Mouse (Mus musculus) C2C12 (cell line): Measurements from ENCODE around the gene Cdan1. TPM values are rescaled to one million over a fixed set of nuclear protein-coding genes. Genes with fewer than 3 reads are reported as not detected.
A peak's percentile ranks its signal among the peaks of the same experiment; 100 is the strongest.

ENCODE experiments used
- H3K27me3 ChIP-seq: one replicate; pipeline ENCODE4 v1.6.1; 2011; ENCODE audit not compliant: control insufficient read depth, insufficient read depth, insufficient read length
- H3K36me3 ChIP-seq: one replicate; pipeline ENCODE4 v1.6.1; 2011; ENCODE audit not compliant: control insufficient read depth, insufficient read depth
- H3K4me3 ChIP-seq: one replicate; pipeline ENCODE4 v1.5.1; 2011; ENCODE audit warnings: mild to moderate bottlenecking, control low read depth; ENCODE audit not compliant: poor library complexity, insufficient read depth, severe bottlenecking
- H3K79me2 ChIP-seq: one replicate; pipeline ENCODE4 v1.6.1; 2011; ENCODE audit not compliant: control insufficient read depth, insufficient read depth
- H3K79me3 ChIP-seq: one replicate; pipeline ENCODE4 v1.6.1; 2011; ENCODE audit warnings: low read depth, control low read depth
- H3ac ChIP-seq: one replicate; pipeline ENCODE3; 2011; ENCODE audit warnings: low read depth; ENCODE audit not compliant: control insufficient read depth, insufficient read length
- CEBPB ChIP-seq: IDR thresholded peaks from one replicate; pipeline ENCODE4 v1.6.1; 2011; ENCODE audit warnings: low read depth, mild to moderate bottlenecking, control low read depth, moderate library complexity
- CTCF ChIP-seq: IDR thresholded peaks from one replicate; pipeline ENCODE4 v1.5.1; 2011; ENCODE audit not compliant: control insufficient read depth, insufficient read depth, insufficient read length
- FOSL1 ChIP-seq: IDR thresholded peaks from one replicate; pipeline ENCODE4 v1.8.0; 2011; ENCODE audit warnings: mild to moderate bottlenecking, low read length; ENCODE audit not compliant: poor library complexity, insufficient read depth, severe bottlenecking
- MAX ChIP-seq: IDR thresholded peaks from one replicate; pipeline ENCODE4 v1.6.1; 2011; ENCODE audit warnings: mild to moderate bottlenecking, control low read depth
- MYOD1 ChIP-seq: IDR thresholded peaks from one replicate; pipeline ENCODE4 v1.6.1; 2011; ENCODE audit warnings: low read depth; ENCODE audit not compliant: control insufficient read depth, insufficient read length
- MYOG ChIP-seq: IDR thresholded peaks from one replicate; pipeline ENCODE4 v1.6.1; 2011; ENCODE audit not compliant: control insufficient read depth, insufficient read length; ENCODE audit errors: extremely low read depth
- USF1 ChIP-seq: IDR thresholded peaks from one replicate; pipeline ENCODE4 v1.6.1; 2011; ENCODE audit warnings: low read depth, mild to moderate bottlenecking, control low read depth, moderate library complexity
- polyA plus RNA-seq: library from polyadenylated mRNA; unstranded; fragments of >200 nt; fragmentation: generic; extraction: Trizol; gene quantifications from one replicate; pipeline ENCODE4 v1.2.1, GENCODE M21; 2012; ENCODE audit warnings: missing spikeins

Cdan1 gene
- polyA plus RNA-seq, 1 experiment = 6.5 TPM

GRCm38 (mm10) chr2:120731877-120732530 is 117.9 kb downstream of the Cdan1 start:
- Histone ChIP-seq H3K79me2 (peaks cover 37% of the 10 kb centered on the region), H3K4me3 (peak overlapping the region; percentile 78), H3K27me3 (no peaks in the 10 kb centered on the region), H3K79me3 (peaks cover 13% of the 10 kb centered on the region), H3K36me3 (peaks cover 26% of the 10 kb centered on the region), H3ac (peak overlapping the region; percentile 50)
- TF ChIP-seq MYOD1 (no peak), CEBPB (no peak), MAX (no peak), CTCF (no peak), FOSL1 (no peak), USF1 (no peak), MYOG (no peak)

GRCm38 (mm10) chr2:120731167-120731862 is 118.6 kb downstream of the Cdan1 start:
- Histone ChIP-seq H3K27me3 (no peaks in the 10 kb centered on the region), H3ac (peak overlapping the region; percentile 76), H3K36me3 (peaks cover 32% of the 10 kb centered on the region), H3K79me2 (peaks cover 37% of the 10 kb centered on the region), H3K79me3 (peaks cover 13% of the 10 kb centered on the region), H3K4me3 (peak overlapping the region; percentile 78)
- TF ChIP-seq MAX (peak; percentile 51), CEBPB (no peak)

GRCm38 (mm10) chr2:120730639-120731166 is 119.2 kb downstream of the Cdan1 start:
- H3K4me3 ChIP-seq = peak overlapping the region; percentile 78
- TF ChIP-seq FOSL1 = no peak
- TF ChIP-seq CTCF = no peak
- no peak for TF ChIP-seq MYOD1
- no peak for TF ChIP-seq USF1
- TF ChIP-seq MYOG = no peak
- TF ChIP-seq CEBPB = no peak
- TF ChIP-seq MAX = no peak
- peaks cover 37% of the 10 kb centered on the region for H3K79me2 ChIP-seq
- peaks cover 38% of the 10 kb centered on the region for H3K36me3 ChIP-seq
- H3K79me3 ChIP-seq = peaks cover 13% of the 10 kb centered on the region
- no peaks in the 10 kb centered on the region for H3K27me3 ChIP-seq
- H3ac ChIP-seq = peak overlapping the region; percentile 76

GRCm38 (mm10) chr2:120729775-120730585 is 119.9 kb downstream of the Cdan1 start:
- Histone ChIP-seq H3K27me3 (no peaks in the 10 kb centered on the region), H3K4me3 (peak overlapping the region; percentile 78), H3ac (peak overlapping the region; percentile 76), H3K79me3 (peaks cover 13% of the 10 kb centered on the region), H3K79me2 (peaks cover 37% of the 10 kb centered on the region), H3K36me3 (peaks cover 46% of the 10 kb centered on the region)
- TF ChIP-seq MYOD1 (no peak), MYOG (no peak), CTCF (no peak), FOSL1 (no peak), MAX (no peak), CEBPB (no peak), USF1 (no peak)

- no peak overlapping the region for H3K4me3 ChIP-seq
- H3K27me3 ChIP-seq = no peaks in the 10 kb centered on the region
- no peak overlapping the region for H3ac ChIP-seq
- TF ChIP-seq FOSL1 = no peak
- no peak for TF ChIP-seq MYOG
- no peak for TF ChIP-seq CTCF
- TF ChIP-seq MYOD1 = no peak
- no peak for TF ChIP-seq USF1
- no peak for TF ChIP-seq MAX
- no peak for TF ChIP-seq CEBPB
- H3K36me3 ChIP-seq = peaks cover 97% of the 10 kb centered on the region
- H3K79me3 ChIP-seq = peaks cover 1% of the 10 kb centered on the region
- peaks cover 10% of the 10 kb centered on the region for H3K79me2 ChIP-seq
These were observed 125.8 kb downstream of the Cdan1 start for GRCm38 (mm10) chr2:120724176-120724575.
